Mouse (Mus musculus): ENCODE measurements around the gene Cd320. TPM values are rescaled to one million over a fixed set of nuclear protein-coding genes. Genes with fewer than 3 reads are reported as not detected.
A peak's percentile ranks its signal among the peaks of the same experiment; 100 is the strongest.
"Not testable (repeated sequence)": the region's sequence is repeated elsewhere in the genome, so short reads cannot be mapped to it uniquely, and the experiment has no call there.

Cd320 gene
- total RNA-seq, 1 experiment from 2014 or later: 40.5 TPM

GRCm38 (mm10) chr17:33824997-33825330, 17.9 kb upstream of the Cd320 start:
- not testable (repeated sequence) for DNase-seq

GRCm38 (mm10) chr17:33825462-33825861, 17.4 kb upstream of the Cd320 start:
- no peak for DNase-seq

- DNase-seq: peak; percentile 64
These were observed 16.0 kb upstream of the Cd320 start for GRCm38 (mm10) chr17:33826850-33827249.

GRCm38 (mm10) chr17:33828892-33829291, 14.0 kb upstream of the Cd320 start:
- peak; percentile 68 for DNase-seq

- no peak for DNase-seq
These were observed 13.3 kb upstream of the Cd320 start for GRCm38 (mm10) chr17:33829561-33829960.

GRCm38 (mm10) chr17:33844196-33844595, 1.3 kb downstream of the Cd320 start:
- DNase-seq: no peak

- no peak for DNase-seq
These were observed 5.2 kb downstream of the Cd320 start for GRCm38 (mm10) chr17:33848139-33848538.

GRCm38 (mm10) chr17:33851331-33851730, 8.4 kb downstream of the Cd320 start:
- DNase-seq: no peak

- DNase-seq: no peak
These were observed 14.9 kb downstream of the Cd320 start for GRCm38 (mm10) chr17:33857816-33858215.

GRCm38 (mm10) chr17:33865330-33866030, 22.6 kb downstream of the Cd320 start:
- DNase-seq: peak; percentile 45

GRCm38 (mm10) chr17:33873537-33873936, 30.6 kb downstream of the Cd320 start, which contains the start of gene Gm7029:
Gene Gm7029 (plus strand): TSS chr17:33873837.
- not testable (repeated sequence) for DNase-seq

GRCm38 (mm10) chr17:33874411-33874810, 31.5 kb downstream of the Cd320 start:
- DNase-seq: peak; percentile 8

GRCm38 (mm10) chr17:33875797-33876196, 32.9 kb downstream of the Cd320 start:
- peak; percentile 14 for DNase-seq

GRCm38 (mm10) chr17:33884320-33884719, 41.4 kb downstream of the Cd320 start:
- not testable (repeated sequence) for DNase-seq

GRCm38 (mm10) chr17:33887802-33888201, 44.9 kb downstream of the Cd320 start:
- not testable (repeated sequence) for DNase-seq

- DNase-seq: not testable (repeated sequence)
These were observed 45.3 kb downstream of the Cd320 start for GRCm38 (mm10) chr17:33888230-33888629.

GRCm38 (mm10) chr17:33889941-33890532, 47.1 kb downstream of the Cd320 start:
- DNase-seq: not testable (repeated sequence)

GRCm38 (mm10) chr17:33890533-33891059, 47.7 kb downstream of the Cd320 start, which contains the start of gene Kifc1:
Gene Kifc1 (minus strand): TSS chr17:33890661.
- peak; percentile 97 for DNase-seq

- DNase-seq: no peak
These were observed 48.5 kb downstream of the Cd320 start for GRCm38 (mm10) chr17:33891357-33891756.

GRCm38 (mm10) chr17:33891892-33892291, 49.0 kb downstream of the Cd320 start:
- not testable (repeated sequence) for DNase-seq

- no peak for DNase-seq
These were observed 49.5 kb downstream of the Cd320 start for GRCm38 (mm10) chr17:33892429-33892828.

- DNase-seq: not testable (repeated sequence)
These were observed 50.1 kb downstream of the Cd320 start for GRCm38 (mm10) chr17:33893011-33893410.

- no peak for DNase-seq
These were observed 54.4 kb downstream of the Cd320 start for GRCm38 (mm10) chr17:33897114-33897794.

All from adrenal gland, postnatal 25 days (tissue).